Mouse (Mus musculus) hindbrain, embryonic 11.5 days (tissue): ENCODE data around the gene Tcte3. TPM values are rescaled to one million over a fixed set of nuclear protein-coding genes. Genes with fewer than 3 reads are reported as not detected.
A peak's percentile ranks its signal among the peaks of the same experiment; 100 is the strongest.

Experiments
- ATAC-seq: fragments of 200-750 bp; cut with Nextera tagmentation; 2 replicates; pipeline ENCODE4 v1.8.0; 2017; ENCODE audit warnings: mild to moderate bottlenecking, moderate TSS enrichment, moderate library complexity; ENCODE audit not compliant: low FRiP score
- DNase-seq: peaks from one replicate; pipeline ENCODE4 v3.0.0-alpha.2; 2015; ENCODE audit warnings: low spot score
- H3K27ac ChIP-seq: fragments of 300-500 bp; sonication (generic); 2 replicates; pipeline ENCODE4 v1.5.1; 2014; ENCODE audit warnings: mild to moderate bottlenecking, low read depth, low read length
- H3K27me3 ChIP-seq: fragments of 300-500 bp; sonication (generic); 2 replicates; pipeline ENCODE4 v1.6.1; 2014; ENCODE audit warnings: mild to moderate bottlenecking, low read length, moderate library complexity, mixed read lengths; ENCODE audit not compliant: control insufficient read depth, insufficient read depth
- H3K36me3 ChIP-seq: fragments of 300-500 bp; sonication (generic); 2 replicates; pipeline ENCODE4 v1.6.1; 2014; ENCODE audit warnings: mild to moderate bottlenecking, low read length, moderate library complexity, mixed read lengths; ENCODE audit not compliant: control insufficient read depth, insufficient read depth
- H3K4me1 ChIP-seq: fragments of 300-500 bp; sonication (generic); replicated peaks from 2 replicates; pipeline ENCODE4 v1.6.1; 2014; ENCODE audit warnings: low read length, mixed read lengths; ENCODE audit not compliant: control insufficient read depth, insufficient read depth
- H3K4me2 ChIP-seq: fragments of 300-500 bp; sonication (generic); replicated peaks from 2 replicates; pipeline ENCODE4 v1.6.1; 2014; ENCODE audit warnings: mild to moderate bottlenecking, low read depth, low read length
- H3K4me3 ChIP-seq: fragments of 300-500 bp; sonication (generic); 2 replicates; pipeline ENCODE4 v1.5.1; 2014; ENCODE audit warnings: low read depth, low read length
- H3K9ac ChIP-seq: fragments of 300-500 bp; sonication (generic); 2 replicates; pipeline ENCODE4 v1.6.1; 2014; ENCODE audit warnings: low read depth, low read length
- H3K9me3 ChIP-seq: fragments of 300-500 bp; sonication (generic); 2 replicates; pipeline ENCODE4 v1.6.1; 2016; ENCODE audit warnings: low read length; ENCODE audit not compliant: control insufficient read depth
- WGBS: fragments of 180-500 bp; shearing (Covaris S2); extraction: QIAGEN DNeasy Blood & Tissue Kit; methylation state at CpG from one replicate; pipeline ENCODE4 v1.1.7; 2014; 5-methylcytosine and 5-hydroxymethylcytosine counted together
- polyA plus RNA-seq: library from polyadenylated mRNA; unstranded; fragments of >200 nt; fragmentation: Nextera tagmentation; extraction: Ambion mirVana; gene quantifications from 2 replicates; pipeline ENCODE4 v1.2.1, GENCODE M21; 2014

Gene Tcte3
- polyA plus RNA-seq, 1 experiment from 2014 or later: not detected

DNA sequence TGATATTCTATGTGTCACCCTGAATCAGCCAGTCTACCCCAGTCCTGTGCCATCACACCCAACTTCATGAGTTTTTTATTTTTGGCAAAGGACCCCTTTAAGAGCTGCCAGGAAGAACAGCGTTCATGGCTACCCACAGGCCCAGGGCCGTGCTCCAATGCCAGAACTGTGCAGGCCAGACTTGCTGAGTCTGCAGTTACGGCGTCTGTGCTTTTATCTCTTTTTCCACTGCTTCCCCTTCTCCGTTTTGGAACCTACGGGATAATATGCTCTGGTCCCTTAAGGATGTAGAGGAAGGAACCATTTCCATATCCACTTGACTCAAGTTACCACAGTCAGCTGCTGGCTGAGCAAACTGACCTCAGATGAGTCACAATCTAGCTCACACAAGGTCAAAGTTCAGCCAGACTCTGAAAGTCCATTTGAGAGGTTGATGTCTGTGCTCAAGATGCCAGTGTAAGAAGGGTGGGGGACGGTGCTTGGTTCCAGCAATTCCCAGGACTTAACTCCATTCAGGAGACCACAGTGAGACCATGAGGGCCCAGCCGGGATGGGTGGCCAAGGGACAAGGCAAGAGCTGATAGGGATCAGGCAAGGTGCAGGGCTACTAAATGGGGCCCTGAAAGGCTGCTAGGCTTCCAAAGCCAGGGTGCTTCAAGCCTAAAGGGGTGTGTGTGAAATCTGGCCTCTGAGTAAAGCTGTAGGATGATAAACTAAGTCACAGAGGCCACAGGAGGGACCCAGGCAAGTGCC lies 26.9 kb upstream of the Tcte3 start:
- Histone ChIP-seq H3K9me3 (no peaks in the 10 kb centered on the region), H3K27me3 (no peaks in the 10 kb centered on the region), H3K4me1 (no peaks in the 10 kb centered on the region; the same call in 1 of the 2 replicates), H3K27ac (no peak overlapping the region), H3K4me3 (no peak overlapping the region), H3K36me3 (no peaks in the 10 kb centered on the region), H3K4me2 (no peak overlapping the region), H3K9ac (no peak overlapping the region)
- DNase-seq (no peak), ATAC-seq (no peak)
- WGBS: 73% methylated on average over 8 of the region's 8 CpGs

DNA sequence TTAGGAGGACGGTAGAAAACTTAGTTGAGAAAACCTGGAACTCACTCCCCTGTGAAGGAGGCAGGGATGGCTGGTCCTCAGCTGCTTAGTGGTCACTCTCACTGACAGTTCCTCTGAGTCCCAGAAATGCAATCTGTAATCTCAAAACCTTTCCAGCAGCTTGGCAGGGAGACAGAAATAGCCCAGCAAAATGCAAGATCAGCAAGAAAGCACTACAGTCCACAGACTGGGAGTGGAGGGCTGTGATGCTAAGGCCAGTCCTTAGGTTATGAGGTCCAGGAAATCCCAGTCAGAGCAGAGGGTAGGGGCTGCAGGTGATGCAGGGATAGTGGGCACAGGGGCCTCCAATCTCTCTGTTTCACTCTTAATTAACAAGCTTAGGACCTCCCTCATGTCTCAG lies 25.6 kb upstream of the Tcte3 start:
- Histone ChIP-seq H3K36me3 (no peaks in the 10 kb centered on the region), H3K27ac (no peak overlapping the region), H3K4me2 (no peak overlapping the region), H3K27me3 (no peaks in the 10 kb centered on the region), H3K4me1 (no peaks in the 10 kb centered on the region; the same call in 1 of the 2 replicates), H3K9me3 (no peaks in the 10 kb centered on the region), H3K9ac (no peak overlapping the region), H3K4me3 (no peak overlapping the region)
- 74% methylated on average over 1 of the region's 1 CpGs for WGBS
- no peak for DNase-seq
- no peak for ATAC-seq

DNA sequence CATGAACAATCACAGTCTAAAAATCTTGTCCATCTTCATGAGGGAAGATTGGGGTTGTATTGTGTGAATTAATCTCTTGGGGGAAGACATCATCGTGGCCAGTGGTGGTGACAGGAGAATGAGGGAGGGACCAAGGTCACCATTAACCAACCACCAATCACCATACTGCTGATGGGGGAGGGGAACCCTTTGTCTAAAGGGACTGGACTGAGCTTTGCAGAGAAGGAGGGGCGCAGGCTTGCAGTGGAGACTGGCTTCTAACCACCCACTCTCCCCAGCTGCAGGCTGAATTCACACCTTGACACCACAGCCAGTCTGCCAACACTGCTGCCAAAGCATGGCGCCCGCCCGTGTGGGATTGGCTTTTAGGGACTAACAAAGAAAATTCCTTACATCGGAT lies 24.8 kb upstream of the Tcte3 start:
- H3K4me3 ChIP-seq: no peak overlapping the region
- ATAC-seq: peak; percentile 94
- no peaks in the 10 kb centered on the region; the same call in 1 of the 2 replicates for H3K36me3 ChIP-seq
- WGBS: 45% methylated on average over 6 of the region's 6 CpGs
- no peaks in the 10 kb centered on the region for H3K27me3 ChIP-seq
- peak overlapping the region; percentile 19; the same call in 1 of the 2 replicates for H3K4me2 ChIP-seq
- no peaks in the 10 kb centered on the region for H3K9me3 ChIP-seq
- H3K9ac ChIP-seq: peak overlapping the region; percentile 27; the same call in 1 of the 2 replicates
- 0 out of 2 replicates have a peak overlapping the region, but pooled peaks have one; percentile 53 for H3K27ac ChIP-seq
- peak; percentile 75 for DNase-seq
- H3K4me1 ChIP-seq: no peaks in the 10 kb centered on the region; the same call in 1 of the 2 replicates

DNA sequence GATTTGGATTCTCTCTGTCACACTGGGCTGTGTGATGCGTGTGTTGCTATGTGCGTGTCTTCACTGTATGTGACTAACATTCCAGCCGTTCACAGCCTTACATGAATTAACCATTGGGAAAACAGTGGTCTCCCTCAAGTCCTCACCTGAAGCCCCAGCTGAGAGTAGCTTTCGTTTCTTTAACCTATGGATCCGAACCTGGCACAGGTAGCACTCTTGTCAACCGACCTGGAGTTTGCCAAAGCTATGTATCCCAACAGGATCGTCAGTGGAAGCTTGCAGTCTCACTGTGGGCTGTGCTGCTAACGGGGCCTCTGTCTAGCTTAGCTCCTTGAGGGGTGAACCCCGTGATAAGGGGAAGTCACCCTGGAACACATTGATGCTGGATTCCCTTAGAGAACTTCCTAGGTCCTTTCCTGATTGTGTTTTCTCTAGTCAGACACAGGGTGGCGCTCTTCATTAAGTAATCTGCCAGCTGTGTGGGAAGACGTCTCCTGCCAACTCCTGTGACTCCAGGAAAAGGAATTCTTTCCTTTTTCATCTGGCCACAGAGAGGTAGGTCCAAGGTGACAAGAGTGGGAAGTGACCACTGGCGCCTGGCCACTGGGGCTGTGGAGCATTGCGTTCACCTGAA lies 24.2 kb upstream of the Tcte3 start:
- Histone ChIP-seq H3K9me3 (no peaks in the 10 kb centered on the region), H3K4me1 (no peaks in the 10 kb centered on the region; the same call in 1 of the 2 replicates), H3K4me2 (peak overlapping the region; percentile 19; the same call in 1 of the 2 replicates), H3K27me3 (no peaks in the 10 kb centered on the region), H3K9ac (no peak overlapping the region; the same call in 1 of the 2 replicates), H3K4me3 (no peak overlapping the region), H3K36me3 (no peaks in the 10 kb centered on the region; the same call in 1 of the 2 replicates), H3K27ac (0 out of 2 replicates have a peak overlapping the region, but pooled peaks have one; percentile 53)
- peak; percentile 83 for DNase-seq
- peak; percentile 88 for ATAC-seq
- WGBS: 47% methylated on average over 13 of the region's 13 CpGs

DNA sequence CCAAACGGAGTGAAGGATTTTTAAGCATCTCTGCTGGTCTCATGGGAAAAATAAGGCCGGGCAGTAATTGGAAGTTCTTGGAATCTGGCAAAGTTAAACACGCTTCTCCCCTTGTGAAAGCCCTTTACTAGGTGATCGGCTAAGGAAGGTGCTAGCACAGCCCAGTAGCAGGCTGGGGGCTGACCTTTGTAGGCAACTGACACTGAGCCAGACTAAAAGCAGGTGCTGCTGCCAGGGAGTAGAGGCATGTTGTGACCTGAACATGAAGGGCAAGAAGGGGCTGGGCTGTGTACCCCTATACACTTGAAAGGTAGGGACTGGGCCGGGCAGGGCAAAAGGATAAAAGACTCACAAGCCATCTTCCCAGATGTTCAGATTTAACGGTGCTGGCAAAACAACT lies 19.1 kb upstream of the Tcte3 start:
- Histone ChIP-seq H3K27me3 (no peaks in the 10 kb centered on the region), H3K9ac (no peak overlapping the region), H3K27ac (no peak overlapping the region), H3K36me3 (no peaks in the 10 kb centered on the region; the same call in 1 of the 2 replicates), H3K9me3 (no peaks in the 10 kb centered on the region), H3K4me1 (no peaks in the 10 kb centered on the region), H3K4me3 (no peak overlapping the region), H3K4me2 (no peak overlapping the region)
- DNase-seq (no peak), ATAC-seq (no peak)
- 88% methylated on average over 6 of the region's 6 CpGs for WGBS

DNA sequence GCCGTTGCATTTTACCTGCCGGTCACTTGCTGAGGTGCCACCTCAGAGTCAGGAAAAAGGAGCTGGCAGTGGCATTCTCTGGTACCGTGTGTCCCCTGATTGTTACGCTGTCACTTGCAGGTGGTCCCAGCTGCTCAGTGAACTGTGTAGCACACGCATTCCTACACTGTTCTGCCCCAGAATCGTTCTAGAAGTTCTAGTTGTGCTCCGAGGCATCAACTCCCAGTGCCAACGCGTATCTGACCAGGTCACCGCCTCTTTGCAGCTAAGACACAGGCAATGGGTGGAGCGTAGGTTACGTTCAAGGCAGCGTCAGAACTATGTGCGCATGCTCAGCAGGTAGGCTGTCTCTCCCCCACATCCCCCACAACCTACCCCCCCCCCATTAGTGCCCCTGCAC lies 18.4 kb upstream of the Tcte3 start:
- no peaks in the 10 kb centered on the region for H3K9me3 ChIP-seq
- 93% methylated on average over 14 of the region's 14 CpGs for WGBS
- H3K9ac ChIP-seq: no peak overlapping the region
- no peak overlapping the region for H3K27ac ChIP-seq
- no peaks in the 10 kb centered on the region for H3K27me3 ChIP-seq
- no peaks in the 10 kb centered on the region; the same call in 1 of the 2 replicates for H3K36me3 ChIP-seq
- no peak for ATAC-seq
- DNase-seq: no peak
- H3K4me3 ChIP-seq: no peak overlapping the region
- H3K4me2 ChIP-seq: no peak overlapping the region
- no peaks in the 10 kb centered on the region for H3K4me1 ChIP-seq

DNA sequence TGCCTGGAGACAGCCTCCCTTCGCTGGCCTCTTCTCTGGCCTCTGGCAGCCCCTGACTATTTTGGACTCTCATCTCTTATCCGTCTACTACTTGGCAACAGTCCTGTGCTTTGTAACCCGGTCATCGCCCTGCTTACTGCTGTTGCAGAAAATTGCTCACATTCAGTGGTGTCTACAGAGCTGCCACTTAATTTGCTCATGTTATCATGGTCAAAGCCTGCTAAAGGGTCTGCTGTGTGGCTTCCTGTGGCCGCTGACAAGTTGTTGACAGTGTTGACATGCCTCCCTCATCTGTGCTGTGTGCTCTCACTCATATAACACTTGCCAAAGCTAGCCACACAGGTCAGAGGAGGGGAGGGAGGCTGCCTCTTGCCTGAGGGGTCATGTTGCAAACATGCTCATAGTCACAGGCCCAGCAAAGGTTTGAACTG lies 16.9 kb upstream of the Tcte3 start:
- Histone ChIP-seq H3K4me3 (no peak overlapping the region), H3K9me3 (no peaks in the 10 kb centered on the region), H3K36me3 (no peaks in the 10 kb centered on the region; the same call in 1 of the 2 replicates), H3K9ac (no peak overlapping the region), H3K4me1 (no peaks in the 10 kb centered on the region), H3K27me3 (no peaks in the 10 kb centered on the region), H3K27ac (no peak overlapping the region), H3K4me2 (no peak overlapping the region)
- no peak for DNase-seq
- WGBS: 88% methylated on average over 5 of the region's 5 CpGs
- no peak for ATAC-seq

DNA sequence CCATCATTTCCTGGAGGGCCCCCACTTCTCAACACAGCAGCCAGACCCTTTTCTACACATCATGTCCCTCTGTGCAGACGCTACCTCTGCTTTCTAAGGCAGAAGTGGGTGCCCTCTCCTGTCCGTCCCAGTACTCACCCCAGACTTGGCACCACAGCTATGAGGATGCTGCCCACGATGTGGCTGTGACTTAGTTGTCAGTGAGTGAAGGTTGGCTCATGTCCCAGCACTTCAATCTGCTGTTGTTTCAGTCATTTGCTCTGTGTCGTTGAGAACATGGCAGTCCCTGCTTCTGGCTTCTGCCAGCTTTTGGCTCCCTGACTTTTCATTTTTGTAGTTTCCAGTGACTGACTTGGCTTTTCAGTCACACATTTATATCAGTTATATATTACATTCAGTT lies 14.6 kb upstream of the Tcte3 start:
- Histone ChIP-seq H3K9ac (no peak overlapping the region), H3K27ac (no peak overlapping the region), H3K27me3 (no peaks in the 10 kb centered on the region), H3K9me3 (no peaks in the 10 kb centered on the region), H3K4me1 (no peaks in the 10 kb centered on the region), H3K36me3 (no peaks in the 10 kb centered on the region; the same call in 1 of the 2 replicates), H3K4me3 (no peak overlapping the region), H3K4me2 (no peak overlapping the region)
- WGBS: 87% methylated on average over 4 of the region's 4 CpGs
- ATAC-seq (no peak), DNase-seq (no peak)
